Mouse (Mus musculus) left cerebral cortex, adult 2 months (tissue): ENCODE data around the gene Phlpp1. TPM values are rescaled to one million over a fixed set of nuclear protein-coding genes. Genes with fewer than 3 reads are reported as not detected.
A peak's percentile ranks its signal among the peaks of the same experiment; 100 is the strongest.

ENCODE experiments used
- DNase-seq, 2 experiments: peaks; one replicate each; pipeline ENCODE4 v3.0.0; 2021 to 2022; ENCODE audit warnings: low spot score in 2 of 2, mixed read lengths in 1 of 2; ENCODE audit errors: extremely low spot score in 1 of 2
- H3K27ac ChIP-seq: fragments of 200-600 bp; 2 replicates; pipeline ENCODE4 v1.8.1; 2022
- H3K4me3 ChIP-seq: fragments of 200-600 bp; 2 replicates; pipeline ENCODE4 v1.8.1; 2022
- CTCF ChIP-seq: fragments of 200-600 bp; IDR thresholded peaks from 2 replicates; pipeline ENCODE4 v1.8.1; 2022; ENCODE audit warnings: antibody characterized with exemption, mild to moderate bottlenecking, moderate library complexity
- intact Hi-C: fragments of 180-260 bp; cut with DNase I; formaldehyde crosslinking; loops from one replicate; pipeline ENCODE4 v1.15.1; 2025
- total RNA-seq, 2 experiments: library from RNA; stranded (reverse); gene quantifications; 2 replicates each; pipeline ENCODE4 v1.2.3; 2021

Gene Phlpp1
- total RNA-seq, 2 experiments from 2014 or later = 63.1 to 68.4 TPM

DNA sequence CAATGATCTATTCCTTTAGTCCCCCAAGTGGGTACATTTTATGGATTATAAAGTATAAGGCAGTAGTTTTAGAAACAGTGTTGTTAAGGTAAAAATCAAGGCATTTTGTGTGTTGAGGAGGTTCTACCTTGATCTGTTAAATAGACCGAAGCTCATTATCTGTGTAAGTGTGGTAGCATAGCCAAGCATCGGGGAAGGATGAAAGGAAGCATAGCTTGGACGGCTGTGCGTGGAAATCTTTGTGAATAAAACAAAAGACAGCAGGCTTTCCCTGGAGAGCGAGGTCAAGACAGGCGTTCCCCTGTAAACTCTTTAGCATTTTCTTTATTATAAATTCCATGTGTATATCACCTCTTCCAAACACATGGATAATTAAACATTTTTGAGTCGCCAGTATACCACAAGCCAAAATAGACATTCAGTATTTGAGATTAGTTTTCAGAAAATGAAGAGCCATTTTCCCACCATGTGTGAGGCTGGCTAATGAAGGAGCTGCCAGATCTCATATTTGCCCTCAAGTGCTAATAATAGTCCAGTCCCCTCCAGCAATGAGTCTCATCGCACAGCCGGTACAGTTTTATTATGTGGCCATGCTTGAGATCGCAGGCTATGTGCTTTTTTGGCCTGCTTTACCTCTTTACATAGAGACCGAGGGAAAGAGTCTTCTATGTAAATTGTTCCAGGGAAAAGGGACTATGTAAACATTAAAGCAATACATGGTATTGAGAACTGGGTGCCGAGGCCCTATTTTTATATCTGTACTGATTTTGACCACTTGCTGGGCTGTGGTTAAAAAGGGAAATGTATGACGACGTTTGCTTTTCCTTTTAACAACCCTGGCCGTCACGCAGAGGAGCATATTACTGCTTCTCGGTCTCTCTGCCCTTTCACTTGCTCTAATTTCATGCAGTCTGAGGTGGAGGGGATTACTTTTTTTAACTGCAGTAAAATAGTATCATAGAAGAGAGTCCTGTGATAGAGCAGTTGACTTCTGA is 22.9 kb upstream of the Phlpp1 start:
- TF ChIP-seq CTCF = no peak
- Histone ChIP-seq H3K4me3 (no peak overlapping the region), H3K27ac (no peak overlapping the region)
- no peak for DNase-seq
- intact Hi-C loops = no loop called here

DNA sequence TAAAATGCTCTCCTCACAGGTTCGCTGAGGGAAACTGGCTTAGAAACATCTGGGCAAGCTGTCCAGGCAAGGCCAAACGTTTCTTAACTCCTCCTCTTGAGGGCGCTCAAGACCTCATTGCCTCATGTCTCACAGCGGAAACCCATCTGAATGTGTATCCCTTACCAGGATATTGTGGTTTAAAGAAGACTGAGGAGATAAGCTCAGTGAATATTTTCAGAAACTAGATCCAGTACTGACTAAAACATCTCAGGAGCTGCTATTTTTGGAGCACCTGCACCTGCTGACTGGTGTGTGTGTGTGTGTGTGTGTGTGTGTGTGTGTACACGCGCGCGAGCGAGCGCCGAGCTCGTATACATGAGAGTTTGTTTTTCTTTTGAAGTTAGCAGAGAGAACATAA is 19.7 kb upstream of the Phlpp1 start:
- no peak overlapping the region for H3K27ac ChIP-seq
- peak in 1 of 2 experiments; percentile 24 for DNase-seq
- intact Hi-C loops = loop anchor here (5.0 kb wide), 1 partner anchor 245 kb away; no protein-coding TSS in a partner anchor

GRCm38 (mm10) chr1:106152742-106153141 is 18.8 kb upstream of the Phlpp1 start:
- H3K4me3 ChIP-seq = no peak overlapping the region
- TF ChIP-seq CTCF = no peak
- no peak for DNase-seq
- H3K27ac ChIP-seq = no peak overlapping the region
- intact Hi-C loops = loop anchor here (5.0 kb wide), 1 partner anchor 245 kb away; no protein-coding TSS in a partner anchor

More for the DNA sequence above, 19.7 kb upstream of the Phlpp1 start:
- TF ChIP-seq CTCF = peak; percentile 48
- no peak overlapping the region for H3K4me3 ChIP-seq

GRCm38 (mm10) chr1:106154590-106154989 is 17.0 kb upstream of the Phlpp1 start:
- DNase-seq = no peak
- Histone ChIP-seq H3K4me3 (no peak overlapping the region), H3K27ac (peak overlapping the region; percentile 64)
- intact Hi-C loops = loop anchor here (5.0 kb wide), 1 partner anchor 243 kb away; no protein-coding TSS in a partner anchor
- TF ChIP-seq CTCF = no peak

GRCm38 (mm10) chr1:106155087-106155567 is 16.4 kb upstream of the Phlpp1 start:
- intact Hi-C loops = loop anchor here (5.0 kb wide), 1 partner anchor 83 kb away; no protein-coding TSS in a partner anchor
- no peak overlapping the region for H3K4me3 ChIP-seq
- DNase-seq = peak in 1 of 2 experiments; percentile 51
- no peak for TF ChIP-seq CTCF
- peak overlapping the region; percentile 64 for H3K27ac ChIP-seq

DNA sequence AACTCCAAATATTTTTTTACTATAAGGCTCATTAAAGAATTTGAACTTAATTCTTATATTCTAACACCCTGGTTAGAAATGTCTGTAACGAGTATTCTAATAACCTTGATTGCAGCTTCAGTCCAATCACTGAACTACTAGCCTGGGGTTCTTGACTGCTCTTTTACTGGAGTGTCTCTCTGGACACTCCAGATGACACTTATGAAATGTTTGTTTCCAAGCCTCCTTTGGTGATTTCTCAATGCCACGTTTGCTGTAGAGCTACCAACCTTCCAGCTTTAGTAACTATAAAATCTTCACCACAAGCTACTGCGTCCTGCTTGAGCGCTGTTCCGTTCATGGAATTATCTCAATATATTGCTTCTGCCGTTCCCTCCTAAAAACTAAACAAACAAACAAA is 15.8 kb upstream of the Phlpp1 start:
- TF ChIP-seq CTCF = no peak
- intact Hi-C loops = loop anchor here (5.0 kb wide), 1 partner anchor 83 kb away; no protein-coding TSS in a partner anchor
- DNase-seq = no peak
- H3K4me3 ChIP-seq = no peak overlapping the region
- H3K27ac ChIP-seq = peak overlapping the region; percentile 29

DNA sequence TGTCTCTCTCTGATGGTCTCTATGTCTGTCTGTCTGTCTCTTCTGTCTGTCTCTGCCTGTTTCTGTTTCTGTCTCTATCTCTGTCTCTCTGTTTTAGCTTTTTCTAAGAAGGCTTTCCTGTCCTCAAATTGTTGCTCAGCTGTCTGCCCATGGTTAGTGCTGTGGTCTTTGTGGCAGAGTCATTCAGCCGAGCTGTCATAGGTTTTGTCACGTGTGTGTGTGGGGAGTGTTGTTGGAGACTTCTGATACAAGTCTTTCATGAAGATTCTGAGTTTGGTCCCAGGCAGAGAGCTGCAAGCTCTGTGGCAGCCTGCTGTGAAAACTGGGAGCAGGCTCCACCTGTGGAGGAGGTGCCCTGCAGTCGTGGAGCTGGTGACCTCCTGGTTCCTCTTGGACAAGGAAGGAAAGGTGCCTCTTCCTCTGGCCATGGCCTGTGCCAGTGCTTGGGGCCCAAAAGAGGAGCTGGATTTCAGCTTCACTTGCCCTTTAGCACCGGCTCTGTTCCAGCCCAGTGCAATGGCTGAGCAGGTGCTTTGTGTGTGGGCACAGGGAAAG is 13.5 kb upstream of the Phlpp1 start:
- intact Hi-C loops = loop anchor here (5.0 kb wide), 1 partner anchor 86 kb away; no protein-coding TSS in a partner anchor
- TF ChIP-seq CTCF = no peak
- Histone ChIP-seq H3K27ac (no peak overlapping the region), H3K4me3 (no peak overlapping the region)
- no peak for DNase-seq

- Histone ChIP-seq H3K27ac (no peak overlapping the region), H3K4me3 (no peak overlapping the region)
- no peak for TF ChIP-seq CTCF
- no peak for DNase-seq
- intact Hi-C loops = loop anchor here (5.0 kb wide), 1 partner anchor 87 kb away; no protein-coding TSS in a partner anchor
Measured at GRCm38 (mm10) chr1:106159667-106160066, 11.9 kb upstream of the Phlpp1 start.

- no peak overlapping the region for H3K4me3 ChIP-seq
- no peak for TF ChIP-seq CTCF
- intact Hi-C loops = no loop called here
Measured at GRCm38 (mm10) chr1:106160916-106161315, 10.6 kb upstream of the Phlpp1 start.

DNA sequence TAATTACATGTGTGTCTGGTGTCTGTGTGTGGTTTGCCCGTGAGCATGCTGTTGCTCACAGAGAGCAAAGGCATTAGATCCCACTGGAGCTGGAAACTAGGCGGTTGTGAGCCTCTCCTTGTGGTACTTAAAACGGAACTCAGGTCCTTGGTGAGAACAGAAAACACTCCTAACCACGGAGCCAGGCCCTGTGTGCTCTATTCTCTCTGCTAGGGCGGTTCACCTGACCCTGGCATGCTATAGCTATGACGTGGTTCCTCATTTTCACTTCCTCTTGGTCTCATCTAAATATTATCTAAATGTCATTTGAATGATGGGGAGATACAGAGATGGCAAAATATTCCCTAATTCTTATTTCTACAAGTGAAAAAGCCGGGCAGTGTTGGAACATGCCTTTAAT is 9.0 kb upstream of the Phlpp1 start:
- no peak overlapping the region for H3K4me3 ChIP-seq
- intact Hi-C loops = no loop called here
- no peak for TF ChIP-seq CTCF
- no peak for DNase-seq
- H3K27ac ChIP-seq = no peak overlapping the region

More at GRCm38 (mm10) chr1:106160916-106161315, 10.6 kb upstream of the Phlpp1 start:
- DNase-seq = no peak
- H3K27ac ChIP-seq = no peak overlapping the region

- intact Hi-C loops = no loop called here
- DNase-seq = no peak
- Histone ChIP-seq H3K27ac (no peak overlapping the region), H3K4me3 (no peak overlapping the region)
- TF ChIP-seq CTCF = no peak
Measured at GRCm38 (mm10) chr1:106163401-106163800, 8.2 kb upstream of the Phlpp1 start.

DNA sequence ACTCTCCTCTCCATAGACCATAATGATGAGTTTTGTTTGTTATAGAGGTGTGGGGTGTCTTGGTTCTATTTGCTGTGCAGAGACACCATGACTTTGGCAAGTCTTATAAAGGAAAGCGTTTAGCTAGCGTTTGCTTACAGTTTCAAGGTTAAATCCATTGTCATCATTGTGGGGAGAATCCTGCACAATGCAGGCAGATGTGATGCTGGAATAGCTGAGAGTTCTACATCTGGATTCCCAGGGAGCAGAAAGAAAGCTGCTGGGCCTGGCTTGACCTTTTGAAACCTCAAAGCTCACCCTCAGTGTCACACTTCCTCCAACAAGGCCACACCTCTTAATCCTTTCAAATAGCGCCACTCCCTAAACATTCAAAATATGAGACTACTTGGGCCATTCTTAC is 7.4 kb upstream of the Phlpp1 start:
- intact Hi-C loops = no loop called here
- Histone ChIP-seq H3K27ac (no peak overlapping the region), H3K4me3 (no peak overlapping the region)
- DNase-seq = no peak
- TF ChIP-seq CTCF = no peak
